Mouse (Mus musculus): Measurements from ENCODE around the gene Arhgdib.

Gene Arhgdib

GRCm38 (mm10) chr6:136920320-136921257 lies 21.1 kb downstream of the Arhgdib start:
- peak in 1 of 2 experiments; percentile 78 for DNase-seq (ENCODE audit: low spot score in 2 of 2)

- no peak for DNase-seq (ENCODE audit: low spot score in 2 of 2)
Measured at GRCm38 (mm10) chr6:136917885-136918284, 23.8 kb downstream of the Arhgdib start.

- DNase-seq (ENCODE audit: low spot score in 2 of 2): no peak
Measured at GRCm38 (mm10) chr6:136915721-136916395, 25.8 kb downstream of the Arhgdib start.

GRCm38 (mm10) chr6:136914234-136914633 lies 27.5 kb downstream of the Arhgdib start:
- no peak for DNase-seq (ENCODE audit: low spot score in 2 of 2)

DNA sequence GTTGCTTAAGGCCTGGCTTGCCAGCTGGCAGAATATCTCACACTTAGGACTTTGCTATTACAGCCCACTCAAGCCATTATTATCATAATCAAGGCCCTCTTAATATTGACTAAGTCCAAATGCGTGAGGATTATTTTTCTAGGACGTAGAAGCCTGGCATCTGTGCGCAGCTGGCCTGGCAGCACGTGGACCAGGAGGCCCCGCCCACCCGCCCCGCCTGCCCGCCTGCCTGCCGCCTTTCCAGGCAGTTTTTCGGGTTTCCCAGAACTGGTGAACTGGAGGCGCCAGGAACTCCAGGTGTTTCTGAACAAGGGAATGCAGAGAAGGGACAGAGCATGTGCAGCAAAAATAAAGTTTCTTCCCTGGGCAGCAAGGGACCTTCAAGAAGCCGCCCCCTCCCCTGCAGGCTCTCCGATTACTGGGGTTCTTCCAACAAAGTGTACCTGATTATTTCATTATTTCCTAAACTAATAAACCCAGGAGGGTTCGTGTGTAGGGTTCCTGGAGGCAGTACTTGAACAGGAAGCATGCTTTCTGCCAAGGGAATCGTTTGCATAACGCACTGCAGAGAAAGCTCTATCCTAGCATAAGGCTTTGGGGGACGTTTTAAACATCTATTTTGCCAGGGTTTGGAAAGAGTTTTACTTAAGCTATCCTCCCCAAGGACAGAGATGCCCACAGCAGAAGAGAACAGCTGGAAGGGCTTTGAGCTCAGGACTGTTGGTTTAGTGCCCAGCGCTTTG lies 28.1 kb downstream of the Arhgdib start:
- DNase-seq (ENCODE audit: low spot score in 2 of 2): peak in 1 of 2 experiments; percentile 48

DNA sequence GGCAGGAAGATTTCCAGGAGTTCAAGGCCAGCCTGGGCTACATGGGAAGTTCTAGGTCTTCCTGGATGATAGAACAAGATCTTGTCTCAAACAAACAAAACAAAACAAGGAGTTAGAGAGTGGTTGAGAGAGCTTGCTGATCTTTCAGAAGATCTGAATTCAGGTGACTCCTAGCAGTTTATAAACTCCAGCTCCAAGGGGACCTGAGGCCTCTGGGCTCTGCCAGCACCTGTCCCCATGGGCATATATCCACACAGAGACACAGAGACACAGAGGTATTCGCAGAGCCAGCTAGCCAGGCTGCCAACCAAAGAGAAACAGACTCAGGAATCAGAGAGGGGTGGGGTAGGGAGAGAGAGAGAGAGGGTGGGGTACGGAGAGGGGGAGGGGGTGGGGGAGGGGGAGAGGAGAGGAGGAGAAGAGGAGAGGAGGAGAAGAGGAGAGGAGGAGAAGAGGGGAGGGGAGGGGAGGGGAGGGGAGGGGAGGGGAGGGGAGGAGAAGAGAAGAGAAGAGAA lies 28.9 kb downstream of the Arhgdib start:
- no peak for DNase-seq (ENCODE audit: low spot score in 2 of 2)

DNA sequence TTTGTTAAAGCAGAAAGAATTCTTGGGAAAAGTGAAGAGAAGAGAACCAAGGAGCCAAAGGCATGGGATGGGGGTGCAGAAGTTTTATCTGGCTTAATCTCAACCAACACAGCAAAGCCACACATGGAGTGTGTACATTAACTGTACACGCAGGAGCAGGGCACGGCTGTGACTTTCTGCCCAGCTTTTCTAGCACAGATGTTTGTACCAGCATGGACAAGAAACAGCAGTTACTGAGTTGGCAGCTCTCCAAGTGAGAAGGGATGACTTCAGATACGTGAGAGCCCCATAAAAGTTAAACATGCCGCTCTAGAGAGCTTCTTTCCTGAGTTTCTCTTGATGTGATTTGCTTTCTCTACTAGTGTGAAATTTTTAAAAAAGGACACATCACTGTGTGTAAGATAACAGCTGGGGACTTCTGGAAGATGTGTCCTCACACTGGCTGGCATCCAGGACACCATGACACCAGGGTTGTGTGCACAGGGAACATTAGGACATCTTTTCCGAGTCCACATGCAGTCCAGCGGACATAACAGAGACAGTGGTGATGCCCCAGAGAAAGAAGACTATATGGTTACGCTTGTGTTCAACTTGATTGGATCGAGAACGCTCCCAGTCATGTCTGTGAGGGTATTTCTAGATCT lies 31.3 kb downstream of the Arhgdib start:
- DNase-seq (ENCODE audit: low spot score in 2 of 2): no peak

DNA sequence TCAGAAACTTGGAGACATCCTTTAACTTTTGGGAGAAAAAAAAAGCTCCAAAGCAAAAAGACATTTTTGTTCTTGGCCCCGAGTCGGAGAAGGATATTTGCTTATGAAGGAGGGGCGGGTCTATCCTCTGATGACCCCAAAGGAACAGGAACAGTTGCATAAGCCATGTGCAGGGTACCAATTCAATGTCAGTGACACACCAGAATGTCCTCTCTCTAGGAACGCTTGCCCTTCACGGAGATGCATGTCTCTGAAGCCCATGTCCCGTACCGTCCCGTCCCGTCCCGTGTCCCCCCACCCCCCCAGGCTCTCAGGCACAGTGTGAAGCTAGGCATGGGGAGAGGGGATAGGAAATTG lies 34.8 kb downstream of the Arhgdib start:
- no peak for DNase-seq (ENCODE audit: low spot score in 2 of 2)

- DNase-seq (ENCODE audit: low spot score in 2 of 2): no peak
Measured at GRCm38 (mm10) chr6:136906283-136906936, 35.3 kb downstream of the Arhgdib start.

DNA sequence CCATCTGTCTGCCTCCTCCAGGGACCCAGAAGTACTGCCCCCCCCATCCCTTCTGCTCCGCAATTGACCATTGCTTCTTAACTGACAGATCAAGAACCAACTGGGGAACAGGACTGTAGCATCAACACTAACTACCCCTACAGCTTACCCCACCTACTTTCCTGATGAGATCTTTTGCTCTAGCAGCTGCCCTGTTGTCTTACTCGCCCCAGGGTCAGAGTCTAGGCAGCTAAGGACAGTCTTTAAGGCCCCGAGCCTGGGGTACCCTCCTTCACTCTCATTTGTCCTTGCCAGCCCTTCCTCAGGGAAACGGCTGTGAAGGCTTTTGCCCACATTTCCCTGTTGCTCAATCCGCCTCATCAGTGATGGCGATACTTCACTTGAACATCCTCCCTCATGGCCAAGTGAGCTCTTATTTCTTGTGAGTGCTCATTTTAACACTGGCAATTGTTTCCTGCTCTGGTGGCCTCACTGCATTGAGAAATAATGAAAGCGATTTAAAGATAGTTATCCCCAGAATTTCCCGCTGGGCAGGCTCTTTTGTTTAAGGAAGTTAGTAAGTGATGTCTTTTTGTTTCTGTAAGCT lies 37.7 kb downstream of the Arhgdib start:
- no peak for DNase-seq (ENCODE audit: low spot score in 2 of 2)

DNA sequence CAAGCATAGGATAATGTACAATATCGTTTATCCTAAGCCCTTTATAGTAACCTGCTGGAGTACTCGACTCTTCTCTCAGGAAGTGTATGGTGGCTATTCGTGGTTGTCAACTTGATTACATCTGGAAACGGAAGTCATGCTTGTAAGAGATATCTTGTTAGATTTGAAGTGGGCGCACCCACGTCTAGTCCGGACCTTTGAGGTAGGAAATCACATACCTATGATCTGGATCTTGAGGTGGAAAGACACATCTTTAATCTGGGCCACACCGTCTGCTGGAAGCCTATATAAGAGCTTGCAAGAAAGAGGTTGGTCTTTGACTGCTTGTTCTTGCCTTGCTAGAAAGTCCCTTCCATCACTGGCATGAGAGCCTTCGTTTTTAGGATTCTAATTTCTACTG lies 39.2 kb downstream of the Arhgdib start:
- DNase-seq (ENCODE audit: low spot score in 2 of 2): no peak

DNA sequence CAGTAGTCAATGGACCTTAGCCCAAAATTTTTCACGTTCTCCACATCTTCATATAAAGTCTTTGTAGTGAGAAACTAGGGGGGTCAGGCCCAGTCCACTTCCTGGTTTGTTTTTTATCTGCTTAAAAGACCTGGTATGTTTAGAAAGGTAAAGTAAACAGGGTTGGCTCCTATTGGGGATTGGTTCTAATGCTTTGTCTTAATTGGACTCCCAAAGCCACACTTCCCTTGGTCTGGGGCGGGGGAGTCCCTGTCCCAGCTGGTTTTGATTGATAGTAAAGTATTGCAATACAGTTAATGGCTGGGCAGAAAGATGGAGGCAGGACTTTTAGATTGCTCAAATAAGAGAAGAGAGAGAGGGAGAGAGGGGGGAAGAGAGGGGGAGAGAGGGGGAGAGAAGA lies 40.7 kb downstream of the Arhgdib start:
- no peak for DNase-seq (ENCODE audit: low spot score in 2 of 2)

- no peak for DNase-seq (ENCODE audit: low spot score in 2 of 2)
Measured at GRCm38 (mm10) chr6:136900369-136901009, 41.2 kb downstream of the Arhgdib start.

DNA sequence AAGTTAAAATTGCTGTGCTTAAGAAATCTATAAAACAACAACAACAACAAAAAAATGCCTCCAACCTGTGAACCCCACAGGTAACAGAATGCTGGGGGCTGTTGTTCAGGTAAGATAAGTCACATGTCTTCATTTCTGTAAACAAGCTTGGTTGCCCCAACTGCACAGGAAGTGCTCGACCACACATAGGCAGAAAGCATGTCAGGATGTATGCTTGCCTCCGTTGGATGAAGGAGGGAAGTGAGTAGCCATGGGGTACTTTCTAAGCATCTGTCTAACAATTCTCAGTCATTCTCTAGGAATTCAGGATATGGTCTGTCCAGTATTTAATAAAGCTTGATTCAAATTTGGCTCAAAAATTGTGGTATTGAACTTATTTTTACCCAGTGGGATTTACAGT lies 42.7 kb downstream of the Arhgdib start:
- DNase-seq (ENCODE audit: low spot score in 2 of 2): no peak

GRCm38 (mm10) chr6:136898222-136898621 lies 43.5 kb downstream of the Arhgdib start:
- DNase-seq (ENCODE audit: low spot score in 2 of 2): no peak

DNA sequence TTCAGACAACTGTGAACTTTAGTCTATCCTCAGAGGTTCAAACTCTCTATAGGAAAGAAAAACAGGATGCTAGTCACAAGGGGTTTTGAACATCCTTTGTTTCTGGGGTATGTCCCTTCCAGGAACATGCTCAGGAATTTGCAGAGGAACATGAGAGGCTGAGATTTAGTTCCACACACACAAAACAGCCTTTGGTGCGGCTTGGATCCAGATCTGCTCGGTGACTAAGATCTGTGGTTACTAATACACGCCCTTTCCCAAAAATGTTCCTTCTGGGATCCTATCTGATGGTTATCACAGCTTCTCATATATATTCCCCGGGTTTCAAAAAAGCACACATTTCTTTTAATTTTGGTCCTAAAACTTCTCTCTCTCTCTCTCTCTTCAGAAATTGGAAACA lies 43.9 kb downstream of the Arhgdib start:
- DNase-seq (ENCODE audit: low spot score in 2 of 2): no peak

DNA sequence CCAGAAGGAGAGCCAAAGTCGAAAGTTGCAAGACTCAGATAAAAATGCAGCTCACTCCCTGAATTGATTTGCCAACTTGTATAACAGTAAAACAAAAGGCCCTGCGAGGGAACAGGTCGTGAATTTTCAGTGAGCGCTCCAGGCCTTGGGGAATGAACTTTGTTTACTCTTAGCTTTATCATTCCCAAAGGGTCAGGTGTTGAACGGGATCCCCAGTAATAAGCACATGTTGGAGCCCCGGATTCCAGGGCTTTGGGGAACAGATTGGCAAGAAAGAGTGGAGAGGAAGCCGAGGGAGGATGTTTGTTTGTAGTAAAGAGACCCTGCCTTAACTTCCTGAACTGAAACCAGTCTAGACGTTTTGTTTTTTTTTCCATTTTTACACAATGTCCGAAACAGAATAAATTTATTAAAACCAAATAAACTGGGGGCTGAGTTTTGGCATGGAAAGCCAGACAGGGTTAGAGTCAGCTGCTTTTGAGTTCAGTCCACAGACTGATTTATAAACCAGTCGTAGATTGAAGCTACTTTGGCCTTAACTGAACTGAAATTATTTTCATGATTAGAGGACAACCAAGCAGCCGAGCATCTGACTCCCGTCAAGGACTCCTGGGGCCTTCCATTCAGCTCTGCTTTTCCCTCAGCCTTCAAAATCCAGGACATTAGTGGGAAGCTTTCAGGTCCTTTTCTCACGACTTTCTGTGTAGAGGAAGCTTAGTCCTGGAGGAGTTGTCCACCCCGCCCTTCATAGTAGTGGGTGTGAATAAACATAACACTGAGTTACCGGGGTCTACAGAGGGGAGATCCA lies 47.0 kb downstream of the Arhgdib start:
- DNase-seq (ENCODE audit: low spot score in 2 of 2): no peak

- DNase-seq (ENCODE audit: low spot score in 2 of 2): no peak
Measured at GRCm38 (mm10) chr6:136892002-136892401, 49.7 kb downstream of the Arhgdib start.

DNA sequence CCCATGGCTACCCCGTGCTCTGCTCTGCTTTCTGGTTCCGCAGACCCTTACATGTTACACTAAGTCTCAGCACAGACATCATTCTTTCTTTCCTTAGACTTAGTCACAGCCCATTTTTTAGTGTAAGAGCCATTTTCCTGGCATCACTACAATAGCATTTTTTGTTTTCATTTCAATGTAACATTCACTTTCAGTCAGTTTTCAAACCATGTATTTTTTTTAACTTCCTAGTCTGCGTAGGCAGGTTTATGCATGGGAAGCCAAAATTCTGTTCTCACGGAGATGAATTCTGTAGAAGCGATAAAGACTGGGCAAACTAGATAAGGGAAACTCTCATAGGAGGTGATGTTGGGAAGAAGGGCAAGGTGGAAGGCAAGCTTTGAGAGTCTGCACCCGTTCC lies 52.1 kb downstream of the Arhgdib start:
- DNase-seq (ENCODE audit: low spot score in 2 of 2): no peak
